Mouse (Mus musculus) spleen, adult 2 months (tissue): Measurements from ENCODE around the gene Nfia. TPM values are rescaled to one million over a fixed set of nuclear protein-coding genes. Genes with fewer than 3 reads are reported as not detected.
A peak's percentile ranks its signal among the peaks of the same experiment; 100 is the strongest.

Experiments used
- DNase-seq, 2 experiments: peaks; one replicate each; pipeline versions ENCODE4 v3.0.0 to v3.0.0-alpha.2; 2012 to 2021; ENCODE audit warnings: low spot score in 2 of 2, low read depth in 1 of 2
- H3K27ac ChIP-seq: fragments of 200-500 bp; 2 replicates; pipeline ENCODE4 v1.5.1; 2012; ENCODE audit warnings: low read length, inconsistent platforms; ENCODE audit not compliant: insufficient read depth
- H3K27me3 ChIP-seq: fragments of 200-500 bp; 2 replicates; pipeline ENCODE4 v1.6.1; 2012; ENCODE audit warnings: mild to moderate bottlenecking, moderate library complexity, low read length, inconsistent platforms; ENCODE audit not compliant: control insufficient read depth, insufficient read depth
- H3K36me3 ChIP-seq: fragments of 200-500 bp; 2 replicates; pipeline ENCODE4 v1.6.1; 2012; ENCODE audit warnings: mild to moderate bottlenecking, low read length, inconsistent platforms; ENCODE audit not compliant: control insufficient read depth, insufficient read depth
- H3K4me1 ChIP-seq: fragments of 200-500 bp; 2 replicates; pipeline ENCODE4 v1.6.1; 2011; ENCODE audit warnings: inconsistent platforms; ENCODE audit not compliant: control insufficient read depth, insufficient read depth, insufficient read length
- H3K4me3 ChIP-seq: fragments of 200-500 bp; 2 replicates; pipeline ENCODE4 v1.5.1; 2011; ENCODE audit warnings: mild to moderate bottlenecking, inconsistent platforms; ENCODE audit not compliant: insufficient read depth, insufficient read length; ENCODE audit errors: extremely low read depth
- CTCF ChIP-seq: fragments of 200-500 bp; IDR thresholded peaks from 2 replicates; pipeline ENCODE4 v1.5.1; 2011; ENCODE audit warnings: mild to moderate bottlenecking, inconsistent platforms; ENCODE audit not compliant: insufficient read depth, insufficient read length, insufficient replicate concordance; ENCODE audit errors: extremely low read depth
- POLR2A ChIP-seq: fragments of 200-500 bp; IDR thresholded peaks from 2 replicates; pipeline ENCODE4 v1.6.1; 2011; ENCODE audit warnings: low read depth, low read length, inconsistent platforms
- WGBS: fragments of 180-500 bp; shearing (Covaris S2); methylation state at CpG from one replicate; pipeline ENCODE4 v1.1.7; 2018; 5-methylcytosine and 5-hydroxymethylcytosine counted together
- polyA plus RNA-seq: library from polyadenylated mRNA; depleted of rRNA; stranded (reverse); fragments of >200 nt; gene quantifications from 2 replicates; pipeline ENCODE4 v1.2.3, GENCODE M21; 2012

Gene Nfia
- polyA plus RNA-seq, 1 experiment: 10.3 TPM

GRCm38 (mm10) chr4:97868307-97868937 is 95.9 kb downstream of the Nfia start:
- H3K4me3 ChIP-seq: no peak overlapping the region
- H3K4me1 ChIP-seq: no peaks in the 10 kb centered on the region; the same call in 1 of the 2 replicates
- DNase-seq: no peak
- no peaks in the 10 kb centered on the region for H3K27me3 ChIP-seq
- 86% methylated on average over 10 of the region's 10 CpGs for WGBS
- TF ChIP-seq CTCF: no peak
- no peak for TF ChIP-seq POLR2A
- H3K36me3 ChIP-seq: no peaks in the 10 kb centered on the region
- H3K27ac ChIP-seq: peak overlapping the region; percentile 34

DNA sequence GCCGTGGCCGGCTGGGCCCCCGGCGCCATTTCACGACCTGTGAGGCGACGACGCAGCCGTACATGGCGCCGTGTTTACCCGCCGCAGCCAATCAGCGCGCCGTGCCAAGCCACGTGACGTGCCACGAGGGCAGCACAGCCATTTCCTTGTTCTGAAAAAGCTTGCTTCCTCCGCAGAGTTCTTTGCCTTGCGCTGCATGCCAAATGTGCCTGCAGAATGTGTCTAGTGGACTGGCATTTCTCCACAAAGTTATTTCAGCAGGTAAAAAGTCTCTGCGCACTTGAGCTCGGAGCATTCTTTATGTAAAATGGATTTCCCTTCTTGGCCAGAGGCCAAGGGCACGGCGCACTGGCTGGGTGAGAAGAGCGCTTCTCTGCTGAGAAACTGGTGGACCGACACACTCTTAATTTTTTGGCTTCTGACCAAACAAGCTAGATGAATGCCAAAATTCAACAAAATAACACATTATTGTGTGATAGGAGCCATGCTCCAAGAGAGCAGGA is 96.5 kb downstream of the Nfia start:
- DNase-seq: peak in 1 of 2 experiments; percentile 20
- Histone ChIP-seq H3K27ac (peak overlapping the region; percentile 34), H3K4me3 (no peak overlapping the region), H3K4me1 (no peaks in the 10 kb centered on the region; the same call in 1 of the 2 replicates), H3K36me3 (no peaks in the 10 kb centered on the region), H3K27me3 (no peaks in the 10 kb centered on the region)
- 89% methylated on average over 27 of the region's 27 CpGs for WGBS
- TF ChIP-seq POLR2A (no peak), CTCF (no peak)

GRCm38 (mm10) chr4:97869451-97869850 is 96.9 kb downstream of the Nfia start:
- H3K4me3 ChIP-seq: no peak overlapping the region
- no peaks in the 10 kb centered on the region for H3K27me3 ChIP-seq
- no peaks in the 10 kb centered on the region; the same call in 1 of the 2 replicates for H3K4me1 ChIP-seq
- H3K36me3 ChIP-seq: no peaks in the 10 kb centered on the region
- no peak overlapping the region for H3K27ac ChIP-seq
- DNase-seq: no peak
- TF ChIP-seq CTCF (no peak), POLR2A (no peak)
- WGBS: 80% methylated on average over 7 of the region's 7 CpGs

DNA sequence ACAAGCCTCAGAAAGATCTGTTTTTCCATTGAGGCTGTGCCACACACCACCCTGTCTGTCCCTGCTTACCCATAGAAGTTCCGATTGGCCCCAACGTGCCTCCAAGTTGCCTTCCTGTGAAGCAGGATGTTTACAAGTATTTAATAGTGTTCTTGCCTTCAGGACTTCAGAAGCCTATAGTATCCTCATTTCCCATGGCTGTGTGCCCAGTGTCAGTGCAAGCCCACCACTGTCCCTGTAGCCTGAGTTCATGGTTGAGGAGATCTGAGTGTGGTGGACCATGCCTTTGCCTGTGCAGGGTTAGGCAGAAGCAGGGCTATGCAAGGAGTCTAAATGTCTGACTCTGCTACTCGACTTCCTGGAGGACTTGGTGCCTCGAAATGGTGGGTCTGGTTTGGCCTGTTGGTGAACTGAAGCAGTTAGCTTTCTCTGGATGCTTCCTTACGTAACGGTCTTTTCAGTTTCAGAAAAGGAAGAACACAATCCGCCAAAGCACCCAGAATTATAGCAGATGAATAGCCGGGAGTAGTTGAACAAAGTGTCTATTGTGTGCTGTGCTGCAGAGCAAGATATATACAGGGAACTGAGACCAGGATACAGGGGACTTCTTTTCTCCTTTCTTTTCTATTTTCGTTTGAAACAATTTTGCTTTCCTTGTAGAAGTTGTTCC is 99.4 kb downstream of the Nfia start:
- no peak for DNase-seq
- no peak overlapping the region for H3K27ac ChIP-seq
- no peaks in the 10 kb centered on the region for H3K36me3 ChIP-seq
- WGBS: 87% methylated on average over 9 of the region's 9 CpGs
- H3K27me3 ChIP-seq: no peaks in the 10 kb centered on the region
- no peak overlapping the region for H3K4me3 ChIP-seq
- no peaks in the 10 kb centered on the region; the same call in 1 of the 2 replicates for H3K4me1 ChIP-seq
- no peak for TF ChIP-seq POLR2A
- no peak for TF ChIP-seq CTCF

DNA sequence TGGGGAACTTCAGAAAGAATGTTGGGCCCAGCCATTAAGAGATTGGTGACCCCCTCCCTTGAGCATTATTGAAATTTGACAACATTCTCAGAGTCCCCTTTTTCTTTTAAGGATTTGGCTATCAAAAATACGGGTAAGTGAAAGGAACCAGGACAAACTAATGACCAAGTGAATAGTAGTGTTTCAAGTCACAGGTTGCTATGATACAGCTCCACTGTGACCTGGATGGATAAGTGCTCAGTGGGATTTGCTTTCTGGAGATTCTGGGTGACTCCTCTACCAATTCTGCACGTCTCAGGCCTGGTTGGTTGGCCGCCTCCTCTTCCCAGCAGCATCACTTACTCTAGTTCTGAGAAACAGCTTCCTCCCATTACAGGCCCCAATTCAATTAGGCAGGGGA is 102.4 kb downstream of the Nfia start:
- Histone ChIP-seq H3K27ac (no peak overlapping the region), H3K27me3 (no peaks in the 10 kb centered on the region), H3K36me3 (no peaks in the 10 kb centered on the region), H3K4me1 (no peaks in the 10 kb centered on the region; the same call in 1 of the 2 replicates), H3K4me3 (no peak overlapping the region)
- WGBS: 87% methylated on average over 3 of the region's 3 CpGs
- DNase-seq: no peak
- TF ChIP-seq CTCF (no peak), POLR2A (no peak)

GRCm38 (mm10) chr4:97875901-97876300 is 103.4 kb downstream of the Nfia start:
- Histone ChIP-seq H3K4me1 (no peaks in the 10 kb centered on the region; the same call in 1 of the 2 replicates), H3K36me3 (no peaks in the 10 kb centered on the region), H3K27ac (no peak overlapping the region), H3K27me3 (no peaks in the 10 kb centered on the region), H3K4me3 (no peak overlapping the region)
- TF ChIP-seq POLR2A (no peak), CTCF (no peak)
- no peak for DNase-seq
- 72% methylated on average over 3 of the region's 3 CpGs for WGBS

DNA sequence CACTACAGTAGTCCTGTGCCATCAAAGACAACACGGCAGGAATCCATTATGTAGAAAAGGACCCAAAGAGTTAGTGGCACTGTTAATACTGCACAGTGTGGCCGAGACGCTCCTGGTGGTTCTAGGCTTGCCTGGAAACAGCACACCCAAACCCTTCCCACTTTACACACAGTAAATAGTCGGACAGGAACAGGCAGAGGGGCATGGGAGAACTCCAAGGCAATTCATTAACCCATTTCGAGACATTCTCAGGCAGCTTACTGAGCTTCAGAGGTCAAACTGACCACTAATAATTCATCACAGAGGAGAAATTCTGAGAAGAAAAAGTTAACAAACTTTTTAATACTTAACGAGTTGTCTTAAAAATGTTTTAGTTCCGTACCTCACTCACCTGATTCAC is 107.2 kb downstream of the Nfia start:
- Histone ChIP-seq H3K27me3 (no peaks in the 10 kb centered on the region), H3K4me1 (no peaks in the 10 kb centered on the region), H3K36me3 (no peaks in the 10 kb centered on the region), H3K4me3 (no peak overlapping the region), H3K27ac (no peak overlapping the region)
- WGBS: 90% methylated on average over 7 of the region's 7 CpGs
- TF ChIP-seq CTCF: no peak
- no peak for TF ChIP-seq POLR2A
- DNase-seq: no peak
